Mouse (Mus musculus): ENCODE results near the gene Chid1. TPM values are rescaled to one million over a fixed set of nuclear protein-coding genes. Genes with fewer than 3 reads are reported as not detected.

Gene Chid1
- polyA plus RNA-seq, 1 experiment: 51.3 TPM

- no peak overlapping the region for H3K4me2 ChIP-seq (ENCODE audit: low read depth)
- no peaks in the 10 kb centered on the region for H3K27me3 ChIP-seq (ENCODE audit: control insufficient read depth, insufficient read depth, insufficient read length)
- H3ac ChIP-seq (ENCODE audit: control insufficient read depth, insufficient read length): no peak overlapping the region
- H3K36me3 ChIP-seq (ENCODE audit: control insufficient read depth, insufficient read depth): peaks cover 19% of the 10 kb centered on the region
- H3K4me3 ChIP-seq: no peak overlapping the region
- peaks cover 61% of the 10 kb centered on the region for H3K79me2 ChIP-seq (ENCODE audit: control insufficient read depth, insufficient read depth)
- TF ChIP-seq TCF3 (IDR thresholded peaks at IDR 0.05; ENCODE audit: insufficient read length, low read depth) (no peak), CEBPB (IDR thresholded peaks at IDR 0.05; ENCODE audit: insufficient read depth, poor library complexity, severe bottlenecking) (no peak), MYOD1 (IDR thresholded peaks at IDR 0.05; ENCODE audit: control insufficient read depth in 1 of 3, insufficient read length in 2 of 3, low read depth in 2 of 3) (no peak), USF1 (IDR thresholded peaks at IDR 0.05; ENCODE audit: low read depth) (no peak), MYOG (IDR thresholded peaks at IDR 0.05; ENCODE audit: control insufficient read depth in 1 of 3, insufficient read depth in 1 of 3, insufficient read length in 2 of 3, low read depth in 2 of 3) (no peak), POLR2A (IDR thresholded peaks at IDR 0.05; ENCODE audit: insufficient read length, low read depth) (peak; percentile 10), POLR2AphosphoS2 (IDR thresholded peaks at IDR 0.05; ENCODE audit: insufficient read length, low read depth) (peak; percentile 71), MAX (IDR thresholded peaks at IDR 0.05; ENCODE audit: low read depth) (no peak), REST (IDR thresholded peaks at IDR 0.05; ENCODE audit: insufficient read depth, insufficient read length) (no peak), TCF12 (IDR thresholded peaks at IDR 0.05; ENCODE audit: insufficient read depth, poor library complexity, severe bottlenecking) (no peak), SRF (IDR thresholded peaks at IDR 0.05; ENCODE audit: control insufficient read depth, insufficient read length, low read depth) (no peak), E2F4 (IDR thresholded peaks at IDR 0.05; ENCODE audit: insufficient read depth) (no peak)
Measured at GRCm38 (mm10) chr7:141472763-141473162, 66.9 kb downstream of the Chid1 start.

- Histone ChIP-seq H3K27me3 (ENCODE audit: control insufficient read depth, insufficient read depth, insufficient read length) (no peaks in the 10 kb centered on the region), H3K4me3 (no peak overlapping the region), H3K79me2 (ENCODE audit: control insufficient read depth, insufficient read depth) (peaks cover 55% of the 10 kb centered on the region), H3ac (ENCODE audit: control insufficient read depth, insufficient read length) (no peak overlapping the region), H3K36me3 (ENCODE audit: control insufficient read depth, insufficient read depth) (peaks cover 19% of the 10 kb centered on the region), H3K4me2 (ENCODE audit: low read depth) (no peak overlapping the region)
- TF ChIP-seq TCF12 (IDR thresholded peaks at IDR 0.05; ENCODE audit: insufficient read depth, poor library complexity, severe bottlenecking) (no peak), MYOG (IDR thresholded peaks at IDR 0.05; ENCODE audit: control insufficient read depth in 1 of 3, insufficient read depth in 1 of 3, insufficient read length in 2 of 3, low read depth in 2 of 3) (no peak), POLR2AphosphoS2 (IDR thresholded peaks at IDR 0.05; ENCODE audit: insufficient read length, low read depth) (peak; percentile 42)
Measured at GRCm38 (mm10) chr7:141472226-141472625, 67.4 kb downstream of the Chid1 start.

GRCm38 (mm10) chr7:141471236-141471635 is 68.4 kb downstream of the Chid1 start:
- Histone ChIP-seq H3K36me3 (ENCODE audit: control insufficient read depth, insufficient read depth) (peaks cover 19% of the 10 kb centered on the region), H3ac (ENCODE audit: control insufficient read depth, insufficient read length) (no peak overlapping the region), H3K4me3 (no peak overlapping the region), H3K79me2 (ENCODE audit: control insufficient read depth, insufficient read depth) (peaks cover 52% of the 10 kb centered on the region), H3K27me3 (ENCODE audit: control insufficient read depth, insufficient read depth, insufficient read length) (no peaks in the 10 kb centered on the region), H3K4me2 (ENCODE audit: low read depth) (no peak overlapping the region)
- TF ChIP-seq USF1 (IDR thresholded peaks at IDR 0.05; ENCODE audit: low read depth) (no peak), POLR2AphosphoS2 (IDR thresholded peaks at IDR 0.05; ENCODE audit: insufficient read length, low read depth) (peak; percentile 61)

GRCm38 (mm10) chr7:141470637-141470944 is 69.1 kb downstream of the Chid1 start:
- H3ac ChIP-seq (ENCODE audit: control insufficient read depth, insufficient read length): no peak overlapping the region
- H3K36me3 ChIP-seq (ENCODE audit: control insufficient read depth, insufficient read depth): peaks cover 19% of the 10 kb centered on the region
- H3K4me2 ChIP-seq (ENCODE audit: low read depth): no peak overlapping the region
- H3K27me3 ChIP-seq (ENCODE audit: control insufficient read depth, insufficient read depth, insufficient read length): no peaks in the 10 kb centered on the region
- TF ChIP-seq TCF3 (IDR thresholded peaks at IDR 0.05; ENCODE audit: insufficient read length, low read depth) (no peak), POLR2A (IDR thresholded peaks at IDR 0.05; ENCODE audit: insufficient read length, low read depth) (peak; percentile 12), POLR2AphosphoS2 (IDR thresholded peaks at IDR 0.05; ENCODE audit: insufficient read length, low read depth) (peak; percentile 66)
- peaks cover 52% of the 10 kb centered on the region for H3K79me2 ChIP-seq (ENCODE audit: control insufficient read depth, insufficient read depth)
- no peak overlapping the region for H3K4me3 ChIP-seq

GRCm38 (mm10) chr7:141469901-141470636 is 69.6 kb downstream of the Chid1 start:
- TF ChIP-seq POLR2AphosphoS2 (IDR thresholded peaks at IDR 0.05; ENCODE audit: insufficient read length, low read depth): peak; percentile 72
- no peak for TF ChIP-seq SRF (IDR thresholded peaks at IDR 0.05; ENCODE audit: control insufficient read depth, insufficient read length, low read depth)
- peak overlapping the region; percentile 84 for H3K4me3 ChIP-seq

GRCm38 (mm10) chr7:141469352-141469751 is 70.3 kb downstream of the Chid1 start:
- TF ChIP-seq MYOD1 (IDR thresholded peaks at IDR 0.05; ENCODE audit: control insufficient read depth in 1 of 3, insufficient read length in 2 of 3, low read depth in 2 of 3): no peak
- no peak for TF ChIP-seq POLR2AphosphoS2 (IDR thresholded peaks at IDR 0.05; ENCODE audit: insufficient read length, low read depth)
- TF ChIP-seq POLR2A (IDR thresholded peaks at IDR 0.05; ENCODE audit: insufficient read length, low read depth): no peak
- Histone ChIP-seq H3K36me3 (ENCODE audit: control insufficient read depth, insufficient read depth) (peaks cover 19% of the 10 kb centered on the region), H3K4me2 (ENCODE audit: low read depth) (peak overlapping the region; percentile 96), H3ac (ENCODE audit: control insufficient read depth, insufficient read length) (peak overlapping the region; percentile 0), H3K4me3 (peak overlapping the region; percentile 84), H3K27me3 (ENCODE audit: control insufficient read depth, insufficient read depth, insufficient read length) (no peaks in the 10 kb centered on the region), H3K79me2 (ENCODE audit: control insufficient read depth, insufficient read depth) (peaks cover 47% of the 10 kb centered on the region)

More at GRCm38 (mm10) chr7:141469901-141470636, 69.6 kb downstream of the Chid1 start:
- Histone ChIP-seq H3K79me2 (ENCODE audit: control insufficient read depth, insufficient read depth) (peaks cover 52% of the 10 kb centered on the region), H3K36me3 (ENCODE audit: control insufficient read depth, insufficient read depth) (peaks cover 19% of the 10 kb centered on the region), H3K4me2 (ENCODE audit: low read depth) (peak overlapping the region; percentile 96), H3ac (ENCODE audit: control insufficient read depth, insufficient read length) (peak overlapping the region; percentile 0), H3K27me3 (ENCODE audit: control insufficient read depth, insufficient read depth, insufficient read length) (no peaks in the 10 kb centered on the region)

Data from myocyte (in vitro differentiated cells).